ENCODE assay signal across 18 mouse cellular contexts in genomic region chr13:75766238-75766637, GRCm38 (mm10). TPM values are rescaled to one million over a fixed set of nuclear protein-coding genes. Genes with fewer than 3 reads are reported as not detected.
DNase-seq lines count a peak whose midpoint lies in the region; ATAC-seq and TF ChIP-seq lines count a peak whose summit lies in the region.
"Had no signal": no experiment of that assay in that cellular context is flagged by ENCODE, and none has a peak within 500 bp of the region (broad histone marks: within the 10 kb centered on the region; RNA-seq: fewer than 3 reads in every experiment).

No protein-coding gene starts in this region.

- peaks cover 2% of the 10 kb centered on the region; the same call in 1 of the 2 replicates for H3K4me1 ChIP-seq in forebrain, embryonic 11.5 days (replicated peaks; ENCODE audit: control insufficient read depth, insufficient read depth, low read length)
- no peaks in the 10 kb centered on the region for H3K4me1 ChIP-seq in forebrain, postnatal 0 days (ENCODE audit: insufficient read depth)
- H3K4me1 ChIP-seq in midbrain, embryonic 13.5 days (replicated peaks): peaks cover 14% of the 10 kb centered on the region
- H3K4me1 ChIP-seq: limb, embryonic 13.5 days; stomach, embryonic 15.5 days had no signal

- no peak for DNase-seq in forebrain, embryonic 11.5 days (ENCODE audit: low spot score)
- DNase-seq in forebrain, postnatal 0 days: no peak
- no peak for DNase-seq in left cerebral cortex, adult 2 months (ENCODE audit: extremely low spot score in 1 of 2, low spot score in 2 of 2)
- DNase-seq in left cerebral cortex, postnatal 10 days (ENCODE audit: extremely low spot score in 1 of 2, low spot score in 2 of 2): no peak
- DNase-seq in brain, adult 2 months (ENCODE audit: low read depth, low spot score): peak; percentile 75
- no peak for DNase-seq in spleen, postnatal 10 days (ENCODE audit: low spot score in 2 of 2)
- no peak for DNase-seq in cerebellum, postnatal 36 days
- DNase-seq: adrenal gland, postnatal 14 days; cerebellum, postnatal 25 days; gastrocnemius, adult 2 months; heart, adult 2 months; heart, postnatal 14 days; kidney, adult 11 months; kidney, postnatal 14 days; thymus, postnatal 36 days had no signal

- H3K9me3 ChIP-seq in forebrain, embryonic 11.5 days (ENCODE audit: control insufficient read depth, low read length): no peaks in the 10 kb centered on the region
- H3K9me3 ChIP-seq in forebrain, postnatal 0 days (ENCODE audit: low read length): no peaks in the 10 kb centered on the region
- no peaks in the 10 kb centered on the region for H3K9me3 ChIP-seq in midbrain, embryonic 13.5 days
- H3K9me3 ChIP-seq: limb, embryonic 13.5 days; stomach, embryonic 15.5 days had no signal

- no peak overlapping the region for H3K9ac ChIP-seq in forebrain, embryonic 11.5 days (ENCODE audit: low read length)
- H3K9ac ChIP-seq in forebrain, postnatal 0 days: no peak overlapping the region
- H3K9ac ChIP-seq in midbrain, embryonic 13.5 days (replicated peaks): no peak overlapping the region
- H3K9ac ChIP-seq: limb, embryonic 13.5 days; stomach, embryonic 15.5 days had no signal

- 9% methylated on average over 5 of the region's 5 CpGs for WGBS in forebrain, embryonic 11.5 days
- WGBS in forebrain, postnatal 0 days: 15% methylated on average over 5 of the region's 5 CpGs
- 4% methylated on average over 5 of the region's 5 CpGs for WGBS in midbrain, embryonic 13.5 days

- no peak overlapping the region for H3K4me3 ChIP-seq in forebrain, embryonic 11.5 days (ENCODE audit: low read depth, low read length)
- no peak overlapping the region for H3K4me3 ChIP-seq in forebrain, postnatal 0 days (ENCODE audit: low read depth, low read length)
- no peak overlapping the region for H3K4me3 ChIP-seq in left cerebral cortex, adult 2 months
- H3K4me3 ChIP-seq in midbrain, embryonic 13.5 days (replicated peaks): no peak overlapping the region
- H3K4me3 ChIP-seq: gastrocnemius, adult 2 months; heart, adult 2 months; limb, embryonic 13.5 days; stomach, embryonic 15.5 days had no signal

- H3K36me3 ChIP-seq in forebrain, embryonic 11.5 days (ENCODE audit: control insufficient read depth, insufficient read depth, low read length): no peaks in the 10 kb centered on the region
- no peaks in the 10 kb centered on the region for H3K36me3 ChIP-seq in forebrain, postnatal 0 days (ENCODE audit: insufficient read depth)
- no peaks in the 10 kb centered on the region for H3K36me3 ChIP-seq in midbrain, embryonic 13.5 days
- H3K36me3 ChIP-seq: limb, embryonic 13.5 days; stomach, embryonic 15.5 days had no signal

- peak; percentile 82 for ATAC-seq in forebrain, embryonic 11.5 days (replicated peaks; ENCODE audit: low FRiP score)
- ATAC-seq in forebrain, postnatal 0 days: no peak
- ATAC-seq in midbrain, embryonic 13.5 days: peak; percentile 85

- H3K27me3 ChIP-seq in forebrain, embryonic 11.5 days (ENCODE audit: control insufficient read depth, insufficient read depth, low read length): no peaks in the 10 kb centered on the region
- H3K27me3 ChIP-seq in forebrain, postnatal 0 days (ENCODE audit: insufficient read depth, low read length): no peaks in the 10 kb centered on the region
- no peaks in the 10 kb centered on the region for H3K27me3 ChIP-seq in midbrain, embryonic 13.5 days
- H3K27me3 ChIP-seq: limb, embryonic 13.5 days; stomach, embryonic 15.5 days had no signal

- intact Hi-C loops in left cerebral cortex, adult 2 months (cut with DNase I): loop anchor here (2.0 to 5.0 kb wide), 2 partner anchors 25 to 59 kb away; partner anchors contain the start of gene Ell2
- intact Hi-C loops in left cerebral cortex, postnatal 10 days (cut with DNase I): no loop called here

- no peak overlapping the region for H3K27ac ChIP-seq in forebrain, embryonic 11.5 days (ENCODE audit: low read depth, low read length)
- H3K27ac ChIP-seq in forebrain, postnatal 0 days (ENCODE audit: low read depth, low read length): no peak overlapping the region
- H3K27ac ChIP-seq in left cerebral cortex, adult 2 months: peak overlapping the region; percentile 9; the same call in 1 of the 2 replicates
- H3K27ac ChIP-seq in midbrain, embryonic 13.5 days: no peak overlapping the region
- H3K27ac ChIP-seq: gastrocnemius, adult 2 months; heart, adult 2 months; limb, embryonic 13.5 days; stomach, embryonic 15.5 days had no signal

- no peak overlapping the region for H3K4me2 ChIP-seq in forebrain, embryonic 11.5 days (ENCODE audit: low read depth, low read length, severe bottlenecking)
- no peak overlapping the region for H3K4me2 ChIP-seq in forebrain, postnatal 0 days (ENCODE audit: low read depth)
- H3K4me2 ChIP-seq in midbrain, embryonic 13.5 days (replicated peaks): no peak overlapping the region
- H3K4me2 ChIP-seq: limb, embryonic 13.5 days; stomach, embryonic 15.5 days had no signal

- no peak for TF ChIP-seq CTCF in forebrain, postnatal 0 days (IDR thresholded peaks at IDR 0.05; ENCODE audit: low read depth)
- TF ChIP-seq CTCF in left cerebral cortex, adult 2 months (IDR thresholded peaks at IDR 0.05): no peak

RNA-seq across cellular contexts. Expression of gene Ell2, which starts 59.7 kb away (rescaled TPM):
- polyA plus RNA-seq in forebrain, embryonic 11.5 days (2014; fragmentation: Nextera tagmentation; extraction: Ambion mirVana): 3.3 and 3.5 TPM in 2 replicates
- 1.8 and 3.0 TPM in 2 replicates for total RNA-seq in forebrain, postnatal 0 days (2014; rRNA removed)
- 1.6 and 1.7 TPM in 2 replicates for polyA plus RNA-seq in forebrain, postnatal 0 days (2015; fragmentation: Nextera tagmentation; extraction: Ambion mirVana)
- 10 to 100 TPM; 44.2 to 45.7 TPM for total RNA-seq in left cerebral cortex, adult 2 months (2021)
- 10 to 100 TPM; 26.0 to 34.8 TPM for total RNA-seq in left cerebral cortex, postnatal 10 days (2021)
- 2.5 and 2.8 TPM in 2 replicates for polyA plus RNA-seq in midbrain, embryonic 13.5 days (2015; fragmentation: Nextera tagmentation; extraction: Ambion mirVana)
